Mouse (Mus musculus) thymus, adult 2 months (tissue): ENCODE results near the gene Teddm1a.

ENCODE experiments used
- CTCF ChIP-seq: fragments of 200-500 bp; IDR thresholded peaks from 2 replicates; pipeline ENCODE4 v1.5.1; 2012; ENCODE audit warnings: mild to moderate bottlenecking, control low read depth, low read length, moderate library complexity, borderline replicate concordance; ENCODE audit not compliant: control insufficient read depth, poor library complexity, insufficient read depth; ENCODE audit errors: extremely low read depth
- POLR2A ChIP-seq: fragments of 200-500 bp; IDR thresholded peaks from 2 replicates; pipeline ENCODE4 v1.6.1; 2012; ENCODE audit warnings: mild to moderate bottlenecking, low read length, control low read depth, moderate library complexity; ENCODE audit not compliant: control insufficient read depth, poor library complexity, insufficient read depth; ENCODE audit errors: extremely low read depth

GRCm38 (mm10) chr1:153894979-153895378 lies 3.4 kb downstream of the Teddm1a start:
- TF ChIP-seq POLR2A, result no peak
- TF ChIP-seq CTCF, result no peak
